Mouse (Mus musculus) adrenal gland, postnatal 10 days (tissue): ENCODE data around the gene 4933411K16Rik. TPM values are rescaled to one million over a fixed set of nuclear protein-coding genes. Genes with fewer than 3 reads are reported as not detected.

ENCODE experiments used
- DNase-seq: peaks from one replicate; pipeline ENCODE4 v3.0.0; 2021; ENCODE audit warnings: mixed read lengths
- long read RNA-seq, 2 experiments: library from polyadenylated mRNA; stranded (forward); transcript quantifications; one replicate each; pipeline ENCODE4 v2.0.0; 2021
- total RNA-seq, 2 experiments: library from RNA; stranded (reverse); gene quantifications; 2 replicates each; pipeline ENCODE4 v1.2.3; 2021

Gene 4933411K16Rik
- total RNA-seq = 1 to 10 TPM in 1 of 2 experiments, under 1 TPM in 1; 0.75 to 1.3 TPM
- long read RNA-seq, experiment 1 = 0 reads
- long read RNA-seq, experiment 2 = 0 reads

DNA sequence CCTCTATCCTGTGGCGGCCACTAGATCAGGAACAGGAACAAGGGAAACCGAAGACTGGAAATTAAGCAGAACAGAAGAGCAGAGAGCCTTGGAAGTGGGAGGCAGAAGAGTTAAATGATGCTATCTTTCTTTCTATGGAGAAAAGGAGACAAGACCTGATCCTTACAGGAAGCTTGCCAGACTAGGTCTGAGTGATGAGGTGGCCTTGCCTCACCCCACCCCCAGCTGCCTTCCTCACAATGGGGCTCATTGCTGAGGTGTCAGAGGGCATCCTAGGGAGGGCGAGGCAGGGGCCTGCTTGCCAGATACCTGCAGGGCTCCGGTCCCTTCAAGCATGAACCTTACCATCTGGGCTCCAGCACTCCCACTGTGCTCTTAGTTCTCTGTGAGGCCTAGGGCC, at the start of gene 4933411K16Rik:
TSS of gene 4933411K16Rik (plus strand) at position 301 of the 400 bp plus-strand sequence.
- no peak for DNase-seq

- no peak for DNase-seq
Observed at GRCm38 (mm10) chr19:42004258-42004657, 47.8 kb upstream of the 4933411K16Rik start.

DNA sequence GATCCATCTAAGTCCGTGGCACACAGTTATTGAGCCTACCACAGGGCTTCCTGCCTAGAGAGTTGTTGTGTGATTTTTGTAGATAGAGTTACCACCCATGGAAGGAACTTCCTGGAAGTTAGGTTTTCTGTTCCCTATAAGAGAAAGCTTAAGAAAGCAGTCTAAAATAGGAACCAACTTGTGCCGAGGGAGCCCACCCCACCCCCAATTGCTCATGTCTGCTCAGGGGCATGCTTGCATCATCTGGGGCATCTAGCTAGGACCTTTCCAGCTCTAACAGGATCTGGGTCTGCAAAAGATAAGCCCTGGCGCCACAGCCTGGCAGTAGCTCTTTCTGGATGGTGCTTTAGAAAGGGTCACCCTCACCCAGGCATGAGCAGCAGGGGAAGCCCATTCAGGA, 46.4 kb upstream of the 4933411K16Rik start:
- DNase-seq = no peak

DNA sequence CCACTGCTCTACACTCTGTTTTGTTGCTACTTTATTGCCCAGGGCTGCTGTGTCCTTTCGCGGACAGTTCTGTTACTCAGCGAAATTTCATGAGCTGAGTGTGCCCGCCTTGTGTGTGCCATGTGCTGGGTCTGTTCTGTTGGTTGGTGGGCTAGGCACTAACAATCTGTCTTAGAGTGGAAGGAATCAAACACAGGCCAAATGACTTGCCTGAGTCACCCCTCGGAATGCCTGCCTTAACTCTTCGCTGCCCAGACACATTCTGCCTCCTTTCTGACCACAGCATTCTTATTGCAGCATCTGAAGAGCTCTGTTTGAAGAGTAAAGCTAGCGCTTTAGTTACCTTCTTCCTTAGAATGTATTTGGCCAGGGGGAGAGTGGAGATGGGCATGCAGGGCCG, 45.5 kb upstream of the 4933411K16Rik start:
- no peak for DNase-seq

GRCm38 (mm10) chr19:42008586-42008985, 43.5 kb upstream of the 4933411K16Rik start:
- no peak for DNase-seq

- DNase-seq = no peak
Observed at GRCm38 (mm10) chr19:42009067-42009466, 43.0 kb upstream of the 4933411K16Rik start.

DNA sequence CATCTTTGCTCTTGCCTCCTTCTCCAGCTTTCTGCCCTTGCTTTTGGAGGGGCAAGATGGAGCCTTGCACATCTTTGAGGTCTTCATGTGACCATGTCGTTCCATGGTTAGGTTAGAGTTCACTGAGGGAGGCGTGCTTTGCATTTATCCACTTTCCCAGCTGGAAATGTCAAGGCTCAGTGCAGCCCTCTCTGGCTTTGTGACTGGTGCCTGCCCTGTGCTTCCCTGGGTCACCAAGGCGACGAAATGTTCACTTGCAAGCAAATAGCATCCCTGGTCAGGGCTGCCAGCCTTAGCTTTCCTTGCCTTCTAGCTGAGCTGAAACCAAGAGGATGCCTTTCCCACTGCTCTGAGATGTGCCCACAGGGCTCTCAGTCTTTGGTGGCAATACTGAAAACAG, 41.6 kb upstream of the 4933411K16Rik start:
- DNase-seq = peak; percentile 62

- no peak for DNase-seq
Observed at GRCm38 (mm10) chr19:42011123-42011522, 40.9 kb upstream of the 4933411K16Rik start.

- DNase-seq = no peak
Observed at GRCm38 (mm10) chr19:42014231-42014825, 37.7 kb upstream of the 4933411K16Rik start.

GRCm38 (mm10) chr19:42015001-42015400, 37.0 kb upstream of the 4933411K16Rik start:
- no peak for DNase-seq

GRCm38 (mm10) chr19:42016251-42016650, 35.8 kb upstream of the 4933411K16Rik start:
- DNase-seq = no peak

DNA sequence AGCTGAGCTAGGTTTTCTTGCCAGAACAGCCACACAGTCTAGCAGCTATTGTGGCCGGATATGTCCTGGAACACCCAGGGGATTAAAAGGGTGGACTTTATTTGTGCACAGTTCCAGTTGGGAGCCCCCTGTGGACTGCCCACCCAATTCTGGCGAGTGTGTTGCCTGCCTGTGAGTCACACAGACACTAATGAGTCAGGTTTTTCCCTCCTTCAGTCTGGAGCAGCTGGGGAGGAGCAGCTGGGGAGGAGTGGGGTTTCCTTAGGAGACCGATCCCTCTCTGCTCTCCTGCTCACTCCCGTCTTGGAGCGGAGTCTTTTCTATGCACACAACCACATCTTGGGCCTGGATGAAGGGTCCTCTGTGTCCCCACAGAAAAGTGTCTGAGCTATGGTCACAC, 35.2 kb upstream of the 4933411K16Rik start:
- DNase-seq = peak; percentile 35

DNA sequence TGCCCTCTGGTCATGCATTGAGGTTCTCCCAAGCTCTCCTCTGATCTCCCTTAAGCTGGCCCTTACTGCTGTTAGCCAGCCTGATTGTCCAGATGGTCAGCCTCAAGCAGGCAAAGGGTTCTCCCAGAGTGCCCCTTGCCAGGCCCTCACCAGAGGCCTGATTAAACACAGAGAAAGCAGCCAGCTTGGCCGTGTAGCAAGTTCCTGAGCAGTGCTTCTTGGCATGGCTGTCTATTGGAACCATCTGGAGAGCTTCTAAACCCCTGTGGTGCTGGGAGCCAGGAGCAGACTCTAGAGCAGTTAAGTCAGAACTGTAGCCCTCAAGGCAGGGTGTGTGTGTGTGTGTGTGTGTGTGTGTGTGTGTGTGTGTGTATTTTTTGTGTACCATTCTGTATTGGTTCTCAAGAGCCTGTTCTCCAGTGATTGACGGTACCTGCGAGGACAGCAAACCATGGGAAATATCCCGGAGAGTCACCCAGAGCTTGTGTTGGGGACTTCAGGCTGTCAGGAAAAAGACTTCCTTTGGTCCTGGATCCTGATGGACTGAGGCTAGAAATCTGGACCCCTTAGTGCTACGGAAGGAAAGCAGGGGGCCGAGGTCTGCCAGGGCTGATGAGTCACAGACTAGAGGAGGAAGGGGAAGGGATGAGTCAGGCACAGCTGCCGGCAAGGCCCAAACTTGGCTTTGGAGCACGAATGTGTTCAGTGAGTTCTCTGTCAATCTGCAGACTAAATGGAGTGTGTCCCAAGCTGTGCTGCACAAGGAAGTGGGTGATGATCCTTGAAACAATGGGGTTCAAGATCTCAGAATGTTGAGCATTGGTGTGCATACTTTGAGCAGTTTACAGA, 34.4 kb upstream of the 4933411K16Rik start:
- peak; percentile 80 for DNase-seq

GRCm38 (mm10) chr19:42019011-42019522, 33.0 kb upstream of the 4933411K16Rik start:
- DNase-seq = no peak

GRCm38 (mm10) chr19:42021681-42022541, 30.1 kb upstream of the 4933411K16Rik start:
- DNase-seq = peak; percentile 61

- no peak for DNase-seq
Observed at GRCm38 (mm10) chr19:42022542-42022848, 29.6 kb upstream of the 4933411K16Rik start.

DNA sequence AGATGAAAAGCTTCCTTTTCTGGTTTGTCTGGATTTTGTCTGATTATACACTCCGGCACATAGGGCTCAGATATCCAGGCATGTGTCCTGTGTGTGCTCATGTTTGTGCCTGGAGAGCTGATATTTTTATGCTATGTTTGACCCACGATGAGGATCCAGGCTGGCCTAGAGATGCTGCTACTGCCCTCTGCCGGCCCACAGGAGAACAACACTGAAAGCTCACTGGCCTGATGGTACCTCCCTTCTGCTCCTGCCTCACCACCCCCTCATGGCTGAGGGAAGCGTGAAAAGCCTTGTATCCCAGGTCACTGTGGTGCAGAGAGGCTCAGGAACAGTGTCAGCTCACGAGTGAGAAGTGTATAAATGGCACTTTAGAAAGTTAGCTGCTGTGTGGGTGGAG, 25.9 kb upstream of the 4933411K16Rik start:
- peak; percentile 89 for DNase-seq

DNA sequence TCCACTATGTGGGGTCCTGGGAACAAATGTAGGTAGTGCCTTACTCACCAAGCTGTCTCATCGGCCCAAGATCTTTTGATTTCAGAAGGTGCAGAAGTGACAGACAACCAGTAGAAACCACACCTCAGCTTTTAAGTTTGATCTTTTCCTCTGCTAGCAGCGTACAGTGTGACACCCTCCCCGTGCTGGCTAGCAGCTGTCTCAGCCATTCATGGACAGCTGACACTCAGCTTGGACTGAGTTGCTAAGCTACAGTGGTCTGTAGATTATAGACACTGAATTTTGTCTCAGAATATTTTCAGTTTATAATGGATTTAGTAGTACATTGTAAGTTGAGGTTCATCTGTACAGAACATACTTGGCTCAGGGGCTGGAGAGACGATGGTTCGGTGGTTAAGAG, 20.9 kb upstream of the 4933411K16Rik start:
- no peak for DNase-seq

DNA sequence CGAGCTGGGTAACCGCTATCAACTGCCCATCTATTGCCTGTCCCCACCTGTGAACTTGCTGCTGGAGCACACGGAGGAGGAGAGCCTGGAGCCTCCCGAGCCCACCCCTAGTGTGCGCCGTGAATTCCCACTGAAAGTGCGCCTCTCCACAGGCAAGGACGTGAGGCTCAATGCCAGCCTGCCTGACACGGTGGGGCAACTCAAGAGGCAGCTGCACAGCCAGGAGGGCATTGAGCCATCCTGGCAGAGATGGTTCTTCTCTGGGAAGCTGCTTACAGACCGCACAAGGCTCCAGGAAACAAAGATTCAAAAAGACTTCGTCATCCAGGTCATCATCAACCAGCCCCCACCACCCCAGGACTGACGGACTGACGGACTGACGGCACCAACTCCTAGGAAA, 18.4 kb upstream of the 4933411K16Rik start:
- no peak for DNase-seq

- no peak for DNase-seq
Observed at GRCm38 (mm10) chr19:42034146-42034775, 17.8 kb upstream of the 4933411K16Rik start.

DNA sequence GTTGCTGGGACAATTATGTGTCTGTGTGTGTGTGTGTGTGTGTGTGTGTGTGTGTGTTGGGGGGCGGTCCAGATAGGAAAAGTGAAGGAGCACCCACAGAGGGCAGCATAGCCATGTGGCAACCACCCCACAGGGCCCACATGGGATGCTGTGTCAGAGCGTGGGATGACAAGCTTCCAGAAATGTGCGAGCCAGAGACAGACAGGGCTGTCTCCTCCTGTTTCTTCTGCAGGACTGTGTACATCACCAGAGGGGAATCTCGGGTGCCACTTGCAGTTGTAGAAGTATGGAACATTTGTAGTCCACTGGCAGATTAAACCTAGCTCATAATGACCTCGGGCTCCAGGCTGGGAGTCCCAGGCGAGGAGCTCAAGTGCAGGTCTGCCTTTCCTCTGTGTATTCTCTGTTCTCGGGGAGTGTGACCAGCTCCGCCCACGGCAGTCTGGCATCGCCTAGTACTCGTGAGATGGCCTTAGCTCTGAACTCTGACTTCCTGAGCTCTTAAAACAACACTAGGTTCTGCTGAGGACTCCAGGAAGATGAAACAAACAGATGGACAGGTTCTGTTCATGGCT, 17.1 kb upstream of the 4933411K16Rik start:
- no peak for DNase-seq
